Mouse (Mus musculus) cerebellum, adult 11 months (tissue): Measurements from ENCODE around the gene Grip1.
"Not testable (repeated sequence)": the region's sequence is repeated elsewhere in the genome, so short reads cannot be mapped to it uniquely, and the experiment has no call there.

Experiments used
- DNase-seq: peaks from one replicate; pipeline ENCODE4 v3.0.0; 2022

Grip1 gene

GRCm38 (mm10) chr10:120095136-120095535 is 641.5 kb downstream of the Grip1 start:
- no peak for DNase-seq

DNA sequence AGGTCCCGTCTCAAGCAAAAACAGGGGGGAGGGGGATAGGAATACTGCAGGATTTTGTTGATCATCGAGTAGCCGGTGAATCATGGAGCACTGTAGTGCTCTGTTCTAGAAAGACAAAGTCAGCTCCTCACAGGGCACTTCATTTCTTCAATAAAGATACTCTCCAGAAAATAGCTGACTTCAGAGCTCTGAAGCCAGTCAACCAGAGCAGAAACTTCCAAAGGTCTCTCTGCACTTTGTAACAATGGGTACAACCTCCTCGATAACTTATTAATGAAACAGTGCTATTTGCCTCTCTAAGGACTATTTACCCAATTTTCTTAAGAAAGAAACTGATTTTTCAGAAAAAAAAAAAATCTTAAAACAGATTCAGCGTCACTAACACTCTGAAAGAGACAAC is 642.1 kb downstream of the Grip1 start:
- no peak for DNase-seq

DNA sequence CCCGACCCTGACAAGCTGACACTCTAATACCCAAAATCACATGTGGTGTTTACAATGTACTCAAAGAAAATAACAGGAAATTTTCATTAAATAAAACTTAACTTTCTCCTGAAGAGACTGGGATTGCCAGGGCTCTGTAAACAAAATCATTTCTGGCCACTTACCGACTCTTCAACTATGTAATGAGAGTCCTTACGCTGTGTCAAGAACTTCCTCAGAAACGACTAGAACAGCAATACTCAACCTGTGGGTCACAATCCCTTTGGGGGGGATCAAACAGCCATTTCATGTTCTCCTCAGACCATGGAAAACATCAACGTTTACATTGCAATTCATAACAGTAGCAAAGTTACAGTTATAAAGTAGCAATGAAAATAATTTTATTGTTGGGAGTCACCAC is 643.9 kb downstream of the Grip1 start:
- no peak for DNase-seq

- no peak for DNase-seq
Measured at GRCm38 (mm10) chr10:120100806-120101205, 647.2 kb downstream of the Grip1 start.

GRCm38 (mm10) chr10:120111691-120112319 is 658.2 kb downstream of the Grip1 start:
- DNase-seq: no peak

DNA sequence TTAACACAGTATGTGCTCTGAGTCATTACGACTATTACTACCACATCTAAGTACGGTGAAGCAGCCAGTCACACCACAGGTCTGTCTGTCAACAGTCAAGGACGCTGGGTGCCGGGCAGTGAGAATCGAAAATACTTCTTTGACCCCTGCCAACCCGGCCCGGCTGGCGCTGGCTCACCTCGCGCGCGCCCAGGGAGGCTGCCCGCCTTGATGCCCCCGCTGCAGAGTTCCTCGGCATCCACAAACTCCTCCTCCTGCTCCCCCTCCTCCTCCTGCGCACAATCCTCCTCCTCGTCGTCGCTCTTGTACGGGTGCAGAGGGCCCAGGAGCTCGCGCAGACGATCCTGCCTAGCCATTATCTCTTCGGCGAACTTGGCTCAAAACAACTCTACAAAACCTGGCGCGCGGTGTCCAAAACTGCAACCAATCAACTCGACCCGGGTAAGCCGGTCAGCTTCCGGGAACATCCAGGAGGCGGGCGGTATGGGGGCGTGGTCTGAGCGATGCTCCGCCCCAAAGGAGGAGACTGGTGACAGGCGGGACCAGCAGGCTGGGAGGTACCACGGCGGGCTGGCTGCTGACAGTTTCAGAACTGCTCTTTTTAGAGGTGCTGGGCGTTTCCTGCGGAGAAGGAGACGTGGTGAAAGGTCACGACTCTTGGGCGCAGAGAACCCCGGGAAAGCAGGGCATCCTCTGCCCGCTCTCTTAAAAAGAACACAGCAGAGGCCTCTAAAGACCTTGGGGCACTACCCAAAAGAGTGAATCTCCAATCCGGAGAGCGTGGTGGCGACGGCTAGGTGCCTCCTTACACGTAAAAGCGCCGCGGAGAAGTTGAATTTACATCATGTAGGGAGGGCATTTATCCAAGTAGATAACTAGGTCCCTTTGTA is 659.1 kb downstream of the Grip1 start, which contains the start of gene Helb:
Gene Helb (minus strand): TSS at position 481 of the 890 bp plus-strand sequence.
- DNase-seq: peak; percentile 94

GRCm38 (mm10) chr10:120113482-120113881 is 659.9 kb downstream of the Grip1 start:
- not testable (repeated sequence) for DNase-seq

DNA sequence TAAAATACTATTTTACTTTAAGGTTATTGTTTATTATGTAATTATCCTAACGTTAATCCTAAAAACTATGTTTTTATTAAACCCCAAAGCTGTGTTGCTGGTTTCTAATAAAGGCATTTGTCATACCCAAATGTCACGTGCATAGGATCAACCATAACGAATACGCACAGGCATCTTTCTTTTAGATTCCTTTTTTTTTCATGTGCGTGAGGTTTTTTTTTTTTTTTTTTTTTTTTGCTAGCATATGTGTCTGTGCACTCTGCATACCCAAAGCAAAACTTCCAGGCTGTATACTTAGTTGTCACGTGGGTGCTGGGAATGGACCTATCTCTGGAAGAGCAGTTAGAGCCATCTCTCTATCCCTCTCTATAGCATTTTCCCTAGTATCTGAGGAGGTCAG is 660.4 kb downstream of the Grip1 start:
- no peak for DNase-seq

GRCm38 (mm10) chr10:120114493-120114892 is 660.9 kb downstream of the Grip1 start:
- DNase-seq: no peak

DNA sequence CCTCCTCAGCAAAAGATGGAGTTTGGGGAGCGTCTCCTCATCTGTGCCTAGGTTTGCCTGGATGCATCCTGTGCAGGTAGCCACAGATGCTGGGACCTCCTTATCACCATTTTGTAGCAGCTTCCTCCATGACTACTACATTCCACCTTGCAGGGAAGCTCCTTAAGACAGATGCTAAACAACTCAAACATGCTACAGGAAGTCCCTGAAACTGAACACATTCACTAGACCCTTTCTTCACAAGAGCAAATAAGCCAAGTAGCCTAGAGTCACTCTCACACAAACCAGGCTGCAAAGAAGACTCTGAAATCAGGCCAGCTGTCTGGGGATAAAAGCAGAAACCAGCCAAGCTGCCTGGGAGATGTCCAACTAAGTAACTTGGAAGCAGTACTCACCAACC is 661.6 kb downstream of the Grip1 start:
- no peak for DNase-seq

- DNase-seq: no peak
Measured at GRCm38 (mm10) chr10:120123721-120124120, 670.1 kb downstream of the Grip1 start.

- DNase-seq: peak; percentile 62
Measured at GRCm38 (mm10) chr10:120124801-120125464, 671.3 kb downstream of the Grip1 start.

DNA sequence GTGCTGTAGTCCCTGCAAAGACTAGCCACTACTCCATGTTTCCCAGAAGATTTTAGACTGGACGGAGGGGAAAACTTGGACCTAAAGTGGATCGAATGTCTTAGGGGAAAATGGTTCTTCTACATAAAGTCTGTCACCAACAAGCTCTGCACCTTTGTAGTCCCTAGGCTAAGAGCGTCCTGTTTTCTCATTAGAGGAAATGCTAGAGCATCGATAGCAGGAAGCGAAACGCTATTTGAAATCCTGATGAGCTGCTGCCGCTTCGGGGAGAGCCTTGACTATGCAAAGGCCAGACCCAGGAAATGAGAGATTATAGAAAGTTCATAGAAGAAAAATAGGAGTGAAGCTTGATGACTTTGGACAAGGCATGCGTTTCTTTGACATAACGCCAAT is 671.8 kb downstream of the Grip1 start:
- DNase-seq: no peak

GRCm38 (mm10) chr10:120128601-120129277 is 675.1 kb downstream of the Grip1 start:
- DNase-seq: no peak

- DNase-seq: no peak
Measured at GRCm38 (mm10) chr10:120130621-120131020, 677.0 kb downstream of the Grip1 start.

DNA sequence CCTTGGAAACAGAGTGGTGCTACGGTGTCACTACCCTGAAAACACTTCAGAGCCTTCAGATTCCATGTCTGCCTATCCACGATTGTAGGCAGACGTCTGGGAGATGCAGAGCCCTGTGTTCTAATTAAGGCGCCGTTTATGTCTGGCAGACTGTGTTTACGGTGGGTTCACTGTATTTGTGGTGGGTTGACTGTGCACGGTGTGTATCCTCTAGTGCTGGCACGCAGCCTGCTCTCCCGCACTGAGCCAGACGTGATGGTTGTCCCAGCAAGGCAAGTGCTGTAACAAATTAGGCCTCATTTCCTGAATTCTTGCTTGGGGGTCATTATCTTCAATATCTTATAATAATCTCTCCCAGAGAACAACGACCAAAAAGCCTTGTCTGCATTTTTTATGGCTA is 680.1 kb downstream of the Grip1 start:
- no peak for DNase-seq

- DNase-seq: no peak
Measured at GRCm38 (mm10) chr10:120136020-120136562, 682.5 kb downstream of the Grip1 start.
